Mouse (Mus musculus): ENCODE results near the gene Tfrc.
"Not testable (repeated sequence)": the region's sequence is repeated elsewhere in the genome, so short reads cannot be mapped to it uniquely, and the experiment has no call there.

The Tfrc gene

GRCm38 (mm10) chr16:32613269-32613834 lies 4.6 kb downstream of the Tfrc start:
- no peak for DNase-seq

GRCm38 (mm10) chr16:32614047-32614446 lies 5.3 kb downstream of the Tfrc start:
- DNase-seq, result no peak

- no peak for DNase-seq
Measured at GRCm38 (mm10) chr16:32618946-32619345, 10.2 kb downstream of the Tfrc start.

GRCm38 (mm10) chr16:32628140-32628539 lies 19.4 kb downstream of the Tfrc start:
- DNase-seq, result no peak

- DNase-seq, result no peak
Measured at GRCm38 (mm10) chr16:32632328-32632824, 23.7 kb downstream of the Tfrc start.

GRCm38 (mm10) chr16:32633486-32634012 lies 24.8 kb downstream of the Tfrc start:
- DNase-seq, result no peak

- no peak for DNase-seq
Measured at GRCm38 (mm10) chr16:32634183-32634582, 25.5 kb downstream of the Tfrc start.

- no peak for DNase-seq
Measured at GRCm38 (mm10) chr16:32635314-32635713, 26.6 kb downstream of the Tfrc start.

- no peak for DNase-seq
Measured at GRCm38 (mm10) chr16:32636331-32636730, 27.6 kb downstream of the Tfrc start.

GRCm38 (mm10) chr16:32636871-32637521 lies 28.3 kb downstream of the Tfrc start:
- DNase-seq, result no peak

GRCm38 (mm10) chr16:32638476-32638875 lies 29.8 kb downstream of the Tfrc start:
- DNase-seq, result peak; percentile 86 to 92

GRCm38 (mm10) chr16:32640096-32640495 lies 31.4 kb downstream of the Tfrc start:
- DNase-seq, result no peak

- not testable (repeated sequence) for DNase-seq
Measured at GRCm38 (mm10) chr16:32640683-32641082, 32.0 kb downstream of the Tfrc start.

- no peak for DNase-seq
Measured at GRCm38 (mm10) chr16:32641440-32642219, 32.9 kb downstream of the Tfrc start.

- no peak for DNase-seq
Measured at GRCm38 (mm10) chr16:32642280-32642679, 33.6 kb downstream of the Tfrc start.

- DNase-seq, result peak; percentile 90 to 93
Measured at GRCm38 (mm10) chr16:32643661-32644061, 34.9 kb downstream of the Tfrc start, which contains the start of gene Tnk2. TSS of gene Tnk2 (plus strand) at chr16:32643874.

- peak; percentile 42 to 64 for DNase-seq
Measured at GRCm38 (mm10) chr16:32644069-32644800, 35.5 kb downstream of the Tfrc start.

GRCm38 (mm10) chr16:32644801-32645170 lies 36.1 kb downstream of the Tfrc start:
- peak; percentile 37 to 49 for DNase-seq

- peak; percentile 87 to 89 for DNase-seq
Measured at GRCm38 (mm10) chr16:32645361-32645914, 36.7 kb downstream of the Tfrc start.

- DNase-seq, result peak in 1 of 2 experiments; percentile 15
Measured at GRCm38 (mm10) chr16:32646014-32646413, 37.3 kb downstream of the Tfrc start.

- no peak for DNase-seq
Measured at GRCm38 (mm10) chr16:32647712-32648111, 39.0 kb downstream of the Tfrc start.

- no peak for DNase-seq
Measured at GRCm38 (mm10) chr16:32650461-32650860, 41.7 kb downstream of the Tfrc start.

All from cerebellum, adult 18-20 months (tissue).